Mouse (Mus musculus) embryonic fibroblast, embryonic 13.5 days (primary cell): ENCODE data around the gene Lce3e.

Experiments used
- CTCF ChIP-seq: IDR thresholded peaks from 2 replicates; pipeline ENCODE4 v1.5.1; 2011; ENCODE audit warnings: mild to moderate bottlenecking, control low read depth, low read length, moderate library complexity, borderline replicate concordance; ENCODE audit not compliant: insufficient read depth
- POLR2A ChIP-seq: IDR thresholded peaks from 2 replicates; pipeline ENCODE4 v1.6.1; 2011; ENCODE audit warnings: low read depth, mild to moderate bottlenecking, control low read depth, low read length, moderate library complexity

DNA sequence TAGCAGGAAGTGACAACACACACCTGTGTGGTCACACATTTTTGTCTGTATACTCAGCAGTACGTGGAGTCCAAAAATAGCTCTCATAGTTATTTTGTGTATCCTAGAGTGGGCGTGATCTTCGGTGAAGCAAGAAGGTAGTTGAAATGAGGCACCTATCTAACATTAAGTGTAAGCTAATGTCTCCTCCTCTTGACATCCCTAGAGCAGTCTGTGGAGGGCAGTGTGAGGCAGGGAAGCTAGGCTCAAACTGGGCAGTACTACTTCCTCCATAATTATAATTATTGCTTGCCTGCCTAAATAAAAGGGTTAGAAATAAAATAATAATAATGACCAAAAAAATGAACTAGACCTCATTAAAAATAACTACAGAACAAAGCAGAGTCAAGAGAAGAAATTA, 33.8 kb downstream of the Lce3e start:
- TF ChIP-seq CTCF (peak; percentile 50; the same call in 1 of the 2 replicates), POLR2A (no peak)
